Mouse (Mus musculus) C2C12 (cell line): ENCODE results near the gene Yeats4.

Source experiments
- CEBPB ChIP-seq: IDR thresholded peaks from one replicate; pipeline ENCODE4 v1.6.1; 2011; ENCODE audit warnings: low read depth, mild to moderate bottlenecking, control low read depth, moderate library complexity
- CTCF ChIP-seq: IDR thresholded peaks from one replicate; pipeline ENCODE4 v1.5.1; 2011; ENCODE audit not compliant: control insufficient read depth, insufficient read depth, insufficient read length
- FOSL1 ChIP-seq: IDR thresholded peaks from one replicate; pipeline ENCODE4 v1.8.0; 2011; ENCODE audit warnings: mild to moderate bottlenecking, low read length; ENCODE audit not compliant: poor library complexity, insufficient read depth, severe bottlenecking
- MAX ChIP-seq: IDR thresholded peaks from one replicate; pipeline ENCODE4 v1.6.1; 2011; ENCODE audit warnings: mild to moderate bottlenecking, control low read depth
- USF1 ChIP-seq: IDR thresholded peaks from one replicate; pipeline ENCODE4 v1.6.1; 2011; ENCODE audit warnings: low read depth, mild to moderate bottlenecking, control low read depth, moderate library complexity

DNA sequence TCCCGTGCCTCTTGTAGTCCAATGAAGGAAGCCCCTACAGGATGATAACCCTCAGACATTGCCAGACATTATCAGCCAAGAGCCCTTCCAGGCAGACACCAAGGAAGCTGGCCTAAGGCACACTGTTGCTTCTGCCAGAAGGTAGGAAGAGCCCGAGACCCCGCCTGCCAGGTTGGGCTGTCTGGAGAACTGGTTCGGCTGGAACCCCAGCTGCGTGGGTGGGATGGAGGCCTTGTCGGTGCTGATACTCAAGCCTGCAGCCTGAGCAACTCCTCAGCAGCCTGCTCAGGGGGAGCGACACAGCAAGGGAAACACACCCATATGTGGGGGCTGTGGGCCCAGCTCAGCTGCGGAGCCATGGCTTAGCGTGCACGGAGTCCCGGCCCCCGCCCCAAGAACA, 29.3 kb downstream of the Yeats4 start:
- TF ChIP-seq USF1 (no peak), CTCF (no peak), FOSL1 (no peak), MAX (no peak), CEBPB (no peak)
